Mouse (Mus musculus) cerebellum, adult 2 months (tissue): ENCODE data around the gene Stard3.

Source experiments
- CTCF ChIP-seq: fragments of 200-500 bp; IDR thresholded peaks from 2 replicates; pipeline ENCODE4 v1.5.1; 2011; ENCODE audit warnings: low read depth, mild to moderate bottlenecking, control low read depth, low read length, moderate library complexity, borderline replicate concordance; ENCODE audit not compliant: insufficient read depth
- POLR2A ChIP-seq: fragments of 200-500 bp; IDR thresholded peaks from 2 replicates; pipeline ENCODE4 v1.6.1; 2011; ENCODE audit warnings: low read length, control low read depth, borderline replicate concordance; ENCODE audit not compliant: insufficient read depth

DNA sequence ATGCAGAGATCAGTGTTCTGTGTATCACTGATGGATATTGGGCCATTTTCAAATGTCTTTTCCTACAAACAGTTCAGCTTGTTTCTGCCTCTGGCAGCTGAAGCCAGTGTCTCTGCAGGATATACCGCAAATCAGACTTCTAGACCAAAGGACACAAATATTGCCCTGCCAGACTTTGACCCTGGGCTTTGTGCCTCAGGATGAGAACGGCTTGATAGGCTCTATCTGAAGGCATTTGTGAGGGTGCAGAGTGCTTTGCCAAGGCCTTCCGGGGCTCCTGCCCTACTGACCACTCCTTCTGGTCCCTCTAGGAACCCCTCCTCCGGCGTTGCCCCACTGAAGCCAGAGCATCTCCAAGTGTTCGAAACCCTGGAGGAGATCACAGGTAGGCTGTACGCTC, 68.4 kb downstream of the Stard3 start:
- TF ChIP-seq POLR2A, result no peak
- TF ChIP-seq CTCF, result no peak
